Mouse (Mus musculus): ENCODE data around the gene Ttyh3. TPM values are rescaled to one million over a fixed set of nuclear protein-coding genes. Genes with fewer than 3 reads are reported as not detected.

Ttyh3 gene
- polyA plus RNA-seq, 1 experiment from 2014 or later: 56.0 TPM

DNA sequence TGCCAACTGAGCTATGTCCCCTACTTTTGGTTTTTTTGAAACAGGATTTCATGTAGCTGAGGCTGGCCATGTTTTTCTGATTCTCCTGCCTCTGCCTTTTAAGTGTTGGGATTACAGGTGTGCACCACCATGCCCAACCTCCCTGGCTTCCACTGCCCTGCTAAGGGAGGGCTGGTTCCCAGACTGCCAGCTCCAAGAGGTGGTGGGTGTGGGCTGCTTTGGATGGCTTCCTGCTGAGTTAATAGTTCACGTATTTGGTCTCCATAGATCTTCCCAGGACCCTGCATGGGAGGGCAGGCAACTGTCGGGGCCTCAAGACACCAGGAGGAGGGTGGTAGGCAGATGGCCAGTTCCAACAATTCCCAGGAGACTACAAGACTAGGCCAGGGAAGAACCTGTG lies 46.3 kb downstream of the Ttyh3 start:
- no peak for ATAC-seq
- WGBS: 53% methylated on average over 2 of the region's 2 CpGs

DNA sequence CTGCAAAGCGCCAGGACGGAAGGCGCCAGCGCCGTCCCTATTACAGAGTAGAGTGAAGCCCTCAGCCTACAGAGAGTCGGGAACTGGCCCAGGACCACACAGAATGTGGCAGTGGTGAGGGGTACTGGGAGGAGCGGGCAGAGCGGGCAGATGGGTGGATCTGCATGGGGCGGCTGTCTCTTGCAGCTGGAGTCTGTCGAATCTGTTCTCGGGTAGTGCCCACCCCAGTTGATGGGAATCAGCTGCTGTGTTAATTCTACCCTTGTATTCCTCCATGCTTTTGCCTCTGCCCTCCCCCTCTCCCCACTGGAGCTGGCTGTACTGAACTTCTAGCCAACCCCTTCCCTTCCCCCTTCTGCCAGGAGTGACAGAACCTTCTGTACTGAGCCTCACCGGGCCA lies 47.1 kb downstream of the Ttyh3 start:
- 0 out of 2 replicates have a peak, but pooled peaks have one; percentile 9 for ATAC-seq

More for the DNA sequence above, 46.3 kb downstream of the Ttyh3 start:
- Histone ChIP-seq H3K4me3 (ENCODE audit: low read depth, low read length) (no peak overlapping the region), H3K4me2 (ENCODE audit: low read length) (no peak overlapping the region), H3K36me3 (ENCODE audit: control insufficient read depth, insufficient read depth, low read length) (no peaks in the 10 kb centered on the region), H3K4me1 (ENCODE audit: control insufficient read depth, insufficient read depth, low read length) (peaks cover 13% of the 10 kb centered on the region), H3K9ac (ENCODE audit: low read depth, low read length) (no peak overlapping the region), H3K27ac (ENCODE audit: low read length) (no peak overlapping the region), H3K27me3 (ENCODE audit: control insufficient read depth, insufficient read depth, low read depth, low read length) (peaks cover 5% of the 10 kb centered on the region), H3K9me3 (replicated peaks; ENCODE audit: control insufficient read depth, low read length, poor library complexity, severe bottlenecking) (no peaks in the 10 kb centered on the region)

DNA sequence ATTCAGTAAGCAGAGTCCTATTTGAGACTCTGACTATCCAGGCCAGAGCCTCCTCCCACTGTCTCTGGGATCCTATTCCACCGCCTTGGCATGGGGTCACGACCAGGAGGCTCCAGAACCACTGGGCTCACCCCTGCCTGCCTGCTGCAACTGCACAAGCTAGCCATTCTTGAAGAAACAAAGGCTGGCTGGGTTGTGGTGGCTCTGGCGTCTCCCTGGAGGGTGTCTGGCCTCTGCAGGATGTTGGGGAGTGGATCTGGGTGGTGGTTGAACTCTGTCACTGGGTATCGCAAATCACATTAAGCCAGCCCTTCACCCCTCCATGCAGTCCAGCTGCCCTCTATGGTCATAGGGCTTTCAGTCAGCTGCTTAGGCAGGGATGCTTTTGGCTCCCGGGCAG lies 48.9 kb downstream of the Ttyh3 start:
- ATAC-seq: no peak

More for the DNA sequence above, 47.1 kb downstream of the Ttyh3 start:
- H3K27ac ChIP-seq (ENCODE audit: low read length): no peak overlapping the region
- H3K4me3 ChIP-seq (ENCODE audit: low read depth, low read length): no peak overlapping the region
- no peak overlapping the region for H3K9ac ChIP-seq (ENCODE audit: low read depth, low read length)
- 59% methylated on average over 12 of the region's 12 CpGs for WGBS
- H3K4me1 ChIP-seq (ENCODE audit: control insufficient read depth, insufficient read depth, low read length): peaks cover 6% of the 10 kb centered on the region
- H3K36me3 ChIP-seq (ENCODE audit: control insufficient read depth, insufficient read depth, low read length): no peaks in the 10 kb centered on the region
- H3K27me3 ChIP-seq (ENCODE audit: control insufficient read depth, insufficient read depth, low read depth, low read length): peaks cover 3% of the 10 kb centered on the region; the same call in 1 of the 2 replicates
- H3K4me2 ChIP-seq (ENCODE audit: low read length): no peak overlapping the region
- H3K9me3 ChIP-seq (replicated peaks; ENCODE audit: control insufficient read depth, low read length, poor library complexity, severe bottlenecking): no peaks in the 10 kb centered on the region

DNA sequence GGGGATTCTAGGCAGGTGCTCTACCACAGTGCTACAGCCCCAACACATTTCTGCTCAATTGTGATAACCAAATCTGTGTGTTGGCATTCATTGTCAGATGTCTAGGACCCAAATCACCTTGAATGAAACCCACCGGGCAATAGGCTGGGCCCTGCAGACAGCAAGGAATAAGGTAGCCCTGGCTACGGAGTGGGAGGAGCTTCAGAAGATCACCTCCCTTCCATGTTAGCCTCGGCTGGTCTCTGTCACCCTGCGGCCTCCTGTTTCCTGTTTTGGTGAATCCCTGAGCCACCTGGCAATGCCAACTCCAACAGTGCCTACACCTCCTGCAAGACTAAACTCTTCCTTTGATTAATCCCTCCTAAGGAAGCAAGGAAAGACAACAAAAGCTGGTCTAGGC lies 51.0 kb downstream of the Ttyh3 start:
- Histone ChIP-seq H3K4me2 (ENCODE audit: low read length) (no peak overlapping the region), H3K27ac (ENCODE audit: low read length) (no peak overlapping the region), H3K4me3 (ENCODE audit: low read depth, low read length) (no peak overlapping the region), H3K27me3 (ENCODE audit: control insufficient read depth, insufficient read depth, low read depth, low read length) (no peaks in the 10 kb centered on the region), H3K36me3 (ENCODE audit: control insufficient read depth, insufficient read depth, low read length) (no peaks in the 10 kb centered on the region), H3K9ac (ENCODE audit: low read depth, low read length) (no peak overlapping the region), H3K9me3 (replicated peaks; ENCODE audit: control insufficient read depth, low read length, poor library complexity, severe bottlenecking) (no peaks in the 10 kb centered on the region), H3K4me1 (ENCODE audit: control insufficient read depth, insufficient read depth, low read length) (no peaks in the 10 kb centered on the region)
- WGBS: 88% methylated on average over 4 of the region's 4 CpGs
- no peak for ATAC-seq

More for the DNA sequence above, 48.9 kb downstream of the Ttyh3 start:
- no peaks in the 10 kb centered on the region for H3K36me3 ChIP-seq (ENCODE audit: control insufficient read depth, insufficient read depth, low read length)
- H3K4me2 ChIP-seq (ENCODE audit: low read length): no peak overlapping the region
- no peak overlapping the region for H3K27ac ChIP-seq (ENCODE audit: low read length)
- H3K4me3 ChIP-seq (ENCODE audit: low read depth, low read length): no peak overlapping the region
- H3K27me3 ChIP-seq (ENCODE audit: control insufficient read depth, insufficient read depth, low read depth, low read length): no peaks in the 10 kb centered on the region
- no peak overlapping the region for H3K9ac ChIP-seq (ENCODE audit: low read depth, low read length)
- WGBS: 78% methylated on average over 5 of the region's 5 CpGs
- H3K4me1 ChIP-seq (ENCODE audit: control insufficient read depth, insufficient read depth, low read length): no peaks in the 10 kb centered on the region
- H3K9me3 ChIP-seq (replicated peaks; ENCODE audit: control insufficient read depth, low read length, poor library complexity, severe bottlenecking): no peaks in the 10 kb centered on the region

DNA sequence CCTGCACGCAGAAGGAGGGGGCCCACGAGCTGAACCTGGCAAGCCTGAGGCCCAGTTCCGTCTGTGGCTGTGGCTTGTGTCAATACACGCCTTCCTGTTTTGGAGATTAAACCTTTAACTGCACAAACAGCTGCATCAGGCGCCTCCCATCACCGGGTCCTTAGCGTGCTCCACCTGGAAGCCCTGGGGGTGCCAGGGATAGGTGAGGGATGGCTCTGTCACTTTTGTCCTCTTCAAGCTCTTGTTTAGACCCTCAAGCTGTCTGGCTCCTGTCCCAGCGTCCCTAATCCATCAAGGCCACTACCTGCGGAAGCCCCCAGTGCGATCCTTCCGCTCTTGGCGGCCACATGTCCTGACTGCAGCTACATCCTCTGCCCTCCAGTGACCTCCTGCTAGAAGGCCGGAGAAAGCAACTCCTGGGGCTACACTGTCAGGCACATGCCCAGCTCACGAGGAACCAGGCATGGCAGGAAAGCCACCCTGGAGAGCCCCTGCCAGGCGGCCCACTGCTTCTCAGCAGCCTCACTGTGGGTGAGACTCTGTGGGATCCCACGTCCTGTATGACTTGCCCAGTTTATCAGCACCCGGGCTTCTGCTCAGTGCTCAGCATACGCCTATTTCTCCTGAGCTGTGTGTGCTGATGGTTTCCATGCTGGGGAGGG lies 51.8 kb downstream of the Ttyh3 start:
- 77% methylated on average over 18 of the region's 18 CpGs for WGBS
- Histone ChIP-seq H3K4me2 (ENCODE audit: low read length) (no peak overlapping the region), H3K36me3 (ENCODE audit: control insufficient read depth, insufficient read depth, low read length) (no peaks in the 10 kb centered on the region), H3K9ac (ENCODE audit: low read depth, low read length) (no peak overlapping the region), H3K4me3 (ENCODE audit: low read depth, low read length) (no peak overlapping the region), H3K9me3 (replicated peaks; ENCODE audit: control insufficient read depth, low read length, poor library complexity, severe bottlenecking) (no peaks in the 10 kb centered on the region), H3K27ac (ENCODE audit: low read length) (no peak overlapping the region), H3K27me3 (ENCODE audit: control insufficient read depth, insufficient read depth, low read depth, low read length) (no peaks in the 10 kb centered on the region), H3K4me1 (ENCODE audit: control insufficient read depth, insufficient read depth, low read length) (no peaks in the 10 kb centered on the region)
- no peak for ATAC-seq

DNA sequence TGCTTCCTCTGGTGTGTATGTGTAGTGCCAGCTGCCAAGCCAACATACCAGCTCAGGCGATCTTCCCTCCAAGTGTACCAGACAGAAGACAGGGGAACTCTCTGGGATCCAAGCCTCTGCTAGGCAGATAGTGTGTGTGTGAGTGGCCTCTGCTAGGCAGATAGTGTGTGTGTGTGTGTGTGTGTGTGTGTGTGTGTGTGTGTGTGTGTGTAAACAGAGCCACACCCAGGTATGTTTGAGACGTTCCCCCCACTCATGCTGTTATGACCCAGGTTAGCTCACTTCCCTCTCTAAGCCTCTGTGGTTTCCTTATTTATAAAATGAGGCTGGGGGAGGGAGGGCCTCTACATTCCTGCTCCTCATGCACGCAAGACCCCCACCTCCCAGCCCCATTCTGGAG lies 52.4 kb downstream of the Ttyh3 start:
- ATAC-seq: no peak
- H3K4me2 ChIP-seq (ENCODE audit: low read length): no peak overlapping the region
- H3K36me3 ChIP-seq (ENCODE audit: control insufficient read depth, insufficient read depth, low read length): no peaks in the 10 kb centered on the region
- 68% methylated on average over 3 of the region's 3 CpGs for WGBS
- H3K9me3 ChIP-seq (replicated peaks; ENCODE audit: control insufficient read depth, low read length, poor library complexity, severe bottlenecking): no peaks in the 10 kb centered on the region
- H3K27ac ChIP-seq (ENCODE audit: low read length): no peak overlapping the region
- no peak overlapping the region for H3K9ac ChIP-seq (ENCODE audit: low read depth, low read length)
- no peaks in the 10 kb centered on the region for H3K4me1 ChIP-seq (ENCODE audit: control insufficient read depth, insufficient read depth, low read length)
- no peaks in the 10 kb centered on the region for H3K27me3 ChIP-seq (ENCODE audit: control insufficient read depth, insufficient read depth, low read depth, low read length)
- no peak overlapping the region for H3K4me3 ChIP-seq (ENCODE audit: low read depth, low read length)

DNA sequence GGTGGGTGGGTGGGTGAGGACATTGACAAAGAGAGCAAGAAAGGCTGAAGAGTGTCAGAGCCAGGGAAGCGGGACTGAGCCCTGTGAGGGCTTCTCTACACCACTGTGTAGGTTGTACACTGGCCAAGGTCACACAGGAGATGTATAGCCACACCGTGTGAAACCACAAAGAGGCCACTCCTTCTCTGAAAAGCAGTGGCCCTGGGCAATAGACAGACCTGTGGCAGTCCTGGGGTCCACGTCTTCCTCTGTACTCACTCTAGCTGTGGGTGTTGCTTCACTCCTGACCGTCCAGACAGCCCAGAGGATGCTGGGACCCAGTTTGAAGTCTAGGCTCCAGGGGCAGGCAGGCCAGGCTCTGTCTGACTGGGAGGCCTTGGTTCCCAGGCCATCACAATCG lies 54.0 kb downstream of the Ttyh3 start:
- Histone ChIP-seq H3K4me3 (ENCODE audit: low read depth, low read length) (no peak overlapping the region), H3K36me3 (ENCODE audit: control insufficient read depth, insufficient read depth, low read length) (no peaks in the 10 kb centered on the region), H3K9ac (ENCODE audit: low read depth, low read length) (no peak overlapping the region), H3K9me3 (replicated peaks; ENCODE audit: control insufficient read depth, low read length, poor library complexity, severe bottlenecking) (no peaks in the 10 kb centered on the region), H3K4me1 (ENCODE audit: control insufficient read depth, insufficient read depth, low read length) (no peaks in the 10 kb centered on the region), H3K27ac (ENCODE audit: low read length) (no peak overlapping the region), H3K27me3 (ENCODE audit: control insufficient read depth, insufficient read depth, low read depth, low read length) (no peaks in the 10 kb centered on the region), H3K4me2 (ENCODE audit: low read length) (no peak overlapping the region)
- 65% methylated on average over 5 of the region's 5 CpGs for WGBS
- ATAC-seq: no peak

DNA sequence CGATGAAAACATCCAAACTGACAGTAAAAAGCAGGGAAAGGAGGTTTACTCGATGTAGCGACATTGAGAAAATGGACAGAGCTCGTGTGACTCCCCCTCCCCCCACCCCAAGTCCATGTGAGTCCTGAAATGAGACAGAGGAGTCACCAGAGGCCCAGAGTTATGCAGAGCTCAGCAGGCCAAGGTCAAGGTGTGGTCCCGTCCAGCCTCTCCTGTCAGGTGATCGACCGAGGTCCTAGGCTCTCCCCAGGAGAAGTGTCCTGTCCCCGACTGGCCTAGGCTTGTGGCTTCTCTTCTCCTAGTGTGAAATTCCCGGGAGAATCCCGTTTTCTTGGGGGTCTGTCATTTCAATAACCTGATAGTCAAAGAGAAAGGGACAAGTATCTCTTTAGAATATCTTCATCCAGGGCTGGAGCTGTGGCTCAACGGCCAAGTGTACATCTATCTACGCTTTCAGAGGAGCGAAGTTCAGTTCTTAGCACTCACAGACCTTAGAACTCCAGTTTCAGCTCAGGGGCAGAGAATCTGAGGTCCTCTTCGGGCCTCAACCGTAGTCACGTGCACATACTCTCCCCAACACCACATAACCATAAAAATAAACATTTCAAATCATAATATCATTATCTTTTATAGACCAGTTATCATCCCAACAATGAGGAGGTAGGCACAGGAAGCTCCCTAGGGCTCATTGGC lies 59.6 kb downstream of the Ttyh3 start:
- 92% methylated on average over 16 of the region's 16 CpGs for WGBS
- no peak overlapping the region for H3K4me2 ChIP-seq (ENCODE audit: low read length)
- no peaks in the 10 kb centered on the region for H3K36me3 ChIP-seq (ENCODE audit: control insufficient read depth, insufficient read depth, low read length)
- H3K27me3 ChIP-seq (ENCODE audit: control insufficient read depth, insufficient read depth, low read depth, low read length): no peaks in the 10 kb centered on the region
- no peak for ATAC-seq
- H3K27ac ChIP-seq (ENCODE audit: low read length): no peak overlapping the region
- no peaks in the 10 kb centered on the region for H3K9me3 ChIP-seq (replicated peaks; ENCODE audit: control insufficient read depth, low read length, poor library complexity, severe bottlenecking)
- no peak overlapping the region for H3K4me3 ChIP-seq (ENCODE audit: low read depth, low read length)
- H3K9ac ChIP-seq (ENCODE audit: low read depth, low read length): no peak overlapping the region
- H3K4me1 ChIP-seq (ENCODE audit: control insufficient read depth, insufficient read depth, low read length): peaks cover 1% of the 10 kb centered on the region

DNA sequence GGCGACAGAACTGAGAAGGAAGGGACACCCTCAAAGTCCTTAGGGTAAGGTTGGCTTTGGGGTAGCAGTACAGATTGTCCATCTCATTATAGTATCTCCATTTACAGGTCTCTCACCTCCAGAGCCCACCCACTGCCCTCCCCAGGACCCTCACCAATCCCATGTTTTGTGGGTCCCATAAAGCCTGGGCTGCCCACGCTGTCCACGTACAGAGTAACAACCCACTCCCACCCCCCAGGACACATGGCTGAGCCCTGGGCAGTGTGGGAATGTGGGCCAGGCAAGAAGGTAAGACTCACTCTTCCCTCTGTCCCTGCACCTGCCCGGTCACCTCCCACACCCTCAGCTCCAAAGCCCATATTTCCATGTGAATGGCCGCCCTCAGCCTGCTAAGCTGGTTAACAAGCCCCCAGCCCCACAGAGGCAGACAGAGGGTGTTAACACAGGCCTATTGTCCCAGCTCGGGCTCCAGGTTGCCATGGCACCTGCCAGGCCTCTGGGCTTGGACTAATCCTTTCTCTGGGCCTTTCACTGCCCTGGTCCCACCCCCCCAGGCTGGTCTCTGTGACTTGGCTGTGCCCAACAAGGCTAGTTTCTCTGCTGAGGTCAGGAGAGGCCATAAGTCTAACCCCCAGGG lies 65.0 kb downstream of the Ttyh3 start:
- Histone ChIP-seq H3K9me3 (replicated peaks; ENCODE audit: control insufficient read depth, low read length, poor library complexity, severe bottlenecking) (no peaks in the 10 kb centered on the region), H3K27ac (ENCODE audit: low read length) (peak overlapping the region; percentile 8; the same call in 1 of the 2 replicates), H3K36me3 (ENCODE audit: control insufficient read depth, insufficient read depth, low read length) (no peaks in the 10 kb centered on the region), H3K4me3 (ENCODE audit: low read depth, low read length) (no peak overlapping the region), H3K9ac (ENCODE audit: low read depth, low read length) (no peak overlapping the region), H3K27me3 (ENCODE audit: control insufficient read depth, insufficient read depth, low read depth, low read length) (no peaks in the 10 kb centered on the region), H3K4me1 (ENCODE audit: control insufficient read depth, insufficient read depth, low read length) (peaks cover 16% of the 10 kb centered on the region), H3K4me2 (ENCODE audit: low read length) (no peak overlapping the region)
- 9% methylated on average over 6 of the region's 6 CpGs for WGBS
- peak; percentile 81 for ATAC-seq
